Mouse (Mus musculus) CD8-positive naive resting alpha-beta T cell, adult 2 months (primary cell): Measurements from ENCODE around the gene Ifne.
"Not testable (repeated sequence)": the region's sequence is repeated elsewhere in the genome, so short reads cannot be mapped to it uniquely, and the experiment has no call there.

Experiments
- DNase-seq, 2 experiments: peaks; one replicate each; pipeline ENCODE4 v3.0.0; 2022; ENCODE audit warnings: low read depth in 2 of 2, low spot score in 2 of 2

The Ifne gene

GRCm38 (mm10) chr4:88867926-88868911, 11.8 kb downstream of the Ifne start:
- peak; percentile 59 to 73 for DNase-seq

- DNase-seq, result peak; percentile 81 to 86
Measured at GRCm38 (mm10) chr4:88867366-88867925, 12.6 kb downstream of the Ifne start.

GRCm38 (mm10) chr4:88865011-88865569, 14.9 kb downstream of the Ifne start:
- DNase-seq, result no peak

- DNase-seq, result peak; percentile 58 to 72
Measured at GRCm38 (mm10) chr4:88864599-88864998, 15.4 kb downstream of the Ifne start.

GRCm38 (mm10) chr4:88863309-88863708, 16.7 kb downstream of the Ifne start:
- no peak for DNase-seq

GRCm38 (mm10) chr4:88859214-88859613, 20.8 kb downstream of the Ifne start:
- no peak for DNase-seq

GRCm38 (mm10) chr4:88851026-88851763, 28.8 kb downstream of the Ifne start:
- DNase-seq, result no peak

GRCm38 (mm10) chr4:88849698-88850097, 30.3 kb downstream of the Ifne start, which contains the start of gene Ifna1:
Gene Ifna1 (plus strand): TSS chr4:88850087.
- no peak for DNase-seq

- peak in 1 of 2 experiments; percentile 21 for DNase-seq
Measured at GRCm38 (mm10) chr4:88845334-88845733, 34.7 kb downstream of the Ifne start.

- DNase-seq, result no peak
Measured at GRCm38 (mm10) chr4:88841438-88841911, 38.5 kb downstream of the Ifne start, which contains the start of gene Ifna4. Gene Ifna4 (plus strand): TSS chr4:88841861.

GRCm38 (mm10) chr4:88840058-88840457, 39.9 kb downstream of the Ifne start:
- DNase-seq, result no peak

- peak in 1 of 2 experiments; percentile 15 for DNase-seq
Measured at GRCm38 (mm10) chr4:88838828-88839227, 41.2 kb downstream of the Ifne start.

- DNase-seq, result not testable (repeated sequence)
Measured at GRCm38 (mm10) chr4:88835225-88835624, 44.8 kb downstream of the Ifne start, which contains the start of gene Ifna5. Gene Ifna5 (plus strand): TSS chr4:88835525.

GRCm38 (mm10) chr4:88830523-88830922, 49.5 kb downstream of the Ifne start:
- DNase-seq, result peak in 1 of 2 experiments; percentile 37
